Mouse (Mus musculus): ENCODE results near the gene Gm28043. TPM values are rescaled to one million over a fixed set of nuclear protein-coding genes. Genes with fewer than 3 reads are reported as not detected.
A peak's percentile ranks its signal among the peaks of the same experiment; 100 is the strongest.

Gene Gm28043
- total and polyA plus RNA-seq, 3 experiments, result 1.3 to 3.4 TPM; not detected in 1

- H3K4me3 ChIP-seq (ENCODE audit: control insufficient read depth in 1 of 2, insufficient read depth in 1 of 2, low read depth in 2 of 2, low read length in 2 of 2), result peak overlapping the region; percentile 65 to 98
- H3K79me2 ChIP-seq (ENCODE audit: control insufficient read depth, insufficient read depth, low read length, poor library complexity), result peaks cover 37% of the 10 kb centered on the region
- peaks cover 0 to 12% of the 10 kb centered on the region in 2 experiments; a peak in 2 of 4 replicates for H3K4me1 ChIP-seq (ENCODE audit: control insufficient read depth in 1 of 2, insufficient read depth in 2 of 2, low read length in 2 of 2)
- peak overlapping the region; percentile 94 for H3K9ac ChIP-seq (ENCODE audit: control insufficient read depth, low read depth, low read length, poor library complexity, severe bottlenecking)
- DNase-seq (ENCODE audit: low read depth, low spot score), result peak; percentile 58
- no peaks in the 10 kb centered on the region for H3K27me3 ChIP-seq (ENCODE audit: control insufficient read depth in 1 of 2, insufficient read depth in 2 of 2, low read length in 2 of 2)
- H3K36me3 ChIP-seq (ENCODE audit: control insufficient read depth in 1 of 2, insufficient read depth in 2 of 2, low read length in 2 of 2), result peaks cover 2 to 9% of the 10 kb centered on the region in 2 experiments
- peak overlapping the region; percentile 77 for H3K27ac ChIP-seq (ENCODE audit: control insufficient read depth, low read depth, low read length)
- H3K9me3 ChIP-seq (replicated peaks; ENCODE audit: insufficient read depth, low read length), result no peaks in the 10 kb centered on the region
- no peak for TF ChIP-seq GABPA (IDR thresholded peaks at IDR 0.05; ENCODE audit: low read depth, low read length)
- TF ChIP-seq GATA1 (IDR thresholded peaks at IDR 0.05; ENCODE audit: low read depth, low read length), result no peak
- TF ChIP-seq ZMIZ1 (IDR thresholded peaks at IDR 0.05; ENCODE audit: low read depth, low read length), result no peak
- no peak for TF ChIP-seq E2F4 (IDR thresholded peaks at IDR 0.05; ENCODE audit: borderline replicate concordance, low read depth, low read length)
- TF ChIP-seq JUND (IDR thresholded peaks at IDR 0.05; ENCODE audit: low read depth, low read length), result no peak
- no peak for TF ChIP-seq POLR2A (IDR thresholded peaks at IDR 0.05; ENCODE audit: control insufficient read depth in 1 of 2, insufficient read depth in 1 of 2, low read depth in 1 of 2, low read length in 2 of 2, poor library complexity in 1 of 2)
- TF ChIP-seq CHD2 (IDR thresholded peaks at IDR 0.05; ENCODE audit: low read length), result 0 out of 2 replicates have a peak, but pooled peaks have one; percentile 2
- 0 out of 2 replicates have a peak, but pooled peaks have one; percentile 79 for TF ChIP-seq UBTF (IDR thresholded peaks at IDR 0.05; ENCODE audit: borderline replicate concordance, insufficient read depth, low read depth, low read length)
- TF ChIP-seq CHD1 (IDR thresholded peaks at IDR 0.05; ENCODE audit: low read depth, low read length), result 0 out of 2 replicates have a peak, but pooled peaks have one; percentile 51
- TF ChIP-seq MXI1 (IDR thresholded peaks at IDR 0.05; ENCODE audit: low read depth, low read length), result peak; percentile 24
- TF ChIP-seq TCF12 (IDR thresholded peaks at IDR 0.05; ENCODE audit: low read depth, low read length), result no peak
- no peak for TF ChIP-seq POLR2AphosphoS2 (IDR thresholded peaks at IDR 0.05; ENCODE audit: low read length)
- TF ChIP-seq NELFE (IDR thresholded peaks at IDR 0.05; ENCODE audit: low read depth, low read length), result no peak
- TF ChIP-seq EP300 (IDR thresholded peaks at IDR 0.05; ENCODE audit: low read depth in 1 of 2, low read length in 2 of 2), result no peak
- no peak for TF ChIP-seq ELF1 (IDR thresholded peaks at IDR 0.05; ENCODE audit: low read depth, low read length)
- no peak for TF ChIP-seq USF2 (IDR thresholded peaks at IDR 0.05; ENCODE audit: borderline replicate concordance in 1 of 2, insufficient read depth in 1 of 2, low read depth in 1 of 2, low read length in 2 of 2)
- TF ChIP-seq RAD21 (IDR thresholded peaks at IDR 0.05; ENCODE audit: low read depth, low read length), result no peak
- no peak for TF ChIP-seq MAFK (IDR thresholded peaks at IDR 0.05; ENCODE audit: borderline replicate concordance, low read depth, low read length)
Measured at GRCm38 (mm10) chr17:29615024-29615551, 412 bp downstream of the Gm28043 start.

GRCm38 (mm10) chr17:29615616-29616015 is 940 bp downstream of the Gm28043 start:
- TF ChIP-seq SIN3A (IDR thresholded peaks at IDR 0.05; ENCODE audit: low read length), result no peak
- TF ChIP-seq MYB (IDR thresholded peaks at IDR 0.05; ENCODE audit: low read depth, low read length), result no peak
- no peak for TF ChIP-seq CHD1 (IDR thresholded peaks at IDR 0.05; ENCODE audit: low read depth, low read length)
- no peak for TF ChIP-seq GABPA (IDR thresholded peaks at IDR 0.05; ENCODE audit: low read depth, low read length)
- TF ChIP-seq CHD2 (IDR thresholded peaks at IDR 0.05; ENCODE audit: low read length), result no peak
- TF ChIP-seq POLR2AphosphoS2 (IDR thresholded peaks at IDR 0.05; ENCODE audit: low read length), result no peak
- TF ChIP-seq GATA1 (IDR thresholded peaks at IDR 0.05; ENCODE audit: low read depth, low read length), result no peak
- TF ChIP-seq CTCF (IDR thresholded peaks at IDR 0.05 in 2 of 3, conservative IDR thresholded peaks at IDR 0.05 in 1 of 3; ENCODE audit: control insufficient read depth in 1 of 3, insufficient read depth in 1 of 3, low read depth in 2 of 3, low read length in 3 of 3, poor library complexity in 1 of 3, severe bottlenecking in 1 of 3), result no peak
- Histone ChIP-seq H3K9me3 (replicated peaks; ENCODE audit: insufficient read depth, low read length) (no peaks in the 10 kb centered on the region), H3K27ac (ENCODE audit: control insufficient read depth, low read depth, low read length) (peak overlapping the region; percentile 77), H3K36me3 (ENCODE audit: control insufficient read depth in 1 of 2, insufficient read depth in 2 of 2, low read length in 2 of 2) (peaks cover 3 to 9% of the 10 kb centered on the region in 2 experiments), H3K4me1 (ENCODE audit: control insufficient read depth in 1 of 2, insufficient read depth in 2 of 2, low read length in 2 of 2) (peaks cover 0 to 12% of the 10 kb centered on the region in 2 experiments; a peak in 2 of 4 replicates), H3K79me2 (ENCODE audit: control insufficient read depth, insufficient read depth, low read length, poor library complexity) (peaks cover 37% of the 10 kb centered on the region), H3K27me3 (ENCODE audit: control insufficient read depth in 1 of 2, insufficient read depth in 2 of 2, low read length in 2 of 2) (no peaks in the 10 kb centered on the region), H3K4me3 (ENCODE audit: control insufficient read depth in 1 of 2, insufficient read depth in 1 of 2, low read depth in 2 of 2, low read length in 2 of 2) (peak overlapping the region; percentile 65 to 98), H3K9ac (ENCODE audit: control insufficient read depth, low read depth, low read length, poor library complexity, severe bottlenecking) (peak overlapping the region; percentile 94)
- DNase-seq (ENCODE audit: low read depth, low spot score), result no peak
